Mouse (Mus musculus): ENCODE measurements around the gene Ddx41.

DNA sequence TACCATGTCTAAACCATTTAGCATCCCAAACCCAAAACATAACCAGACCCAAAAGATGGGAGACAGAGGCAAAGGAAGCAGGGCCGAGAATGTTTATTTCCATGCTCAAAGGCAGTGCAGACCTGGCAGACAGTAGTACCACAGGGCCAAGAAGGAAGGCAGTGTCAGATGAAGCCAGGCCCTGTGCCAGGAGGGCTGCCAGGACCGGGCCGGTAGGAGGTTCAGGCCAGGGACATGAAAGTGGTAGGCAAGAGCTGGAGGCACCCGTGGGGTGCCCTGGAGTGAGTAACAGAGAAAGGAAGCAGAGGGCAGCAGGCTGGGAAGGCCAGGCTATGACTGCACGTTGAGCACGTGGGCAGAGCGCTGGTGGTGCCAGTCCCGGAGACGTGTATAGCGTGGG lies 29.8 kb downstream of the Ddx41 start:
- TF ChIP-seq CTCF (IDR thresholded peaks at IDR 0.05; ENCODE audit: low read depth) (no peak), EP300 (optimal IDR thresholded peaks at IDR 0.05) (no peak)

All from stomach, postnatal 0 days (tissue).